Mouse (Mus musculus) layer of hippocampus, postnatal 36 days (tissue): ENCODE data around the gene Disc1. TPM values are rescaled to one million over a fixed set of nuclear protein-coding genes. Genes with fewer than 3 reads are reported as not detected.

Experiments used
- DNase-seq, 2 experiments: peaks; one replicate each; pipeline ENCODE4 v3.0.0; 2022
- total RNA-seq, 2 experiments: library from RNA; stranded (reverse); gene quantifications; 2 replicates each; pipeline ENCODE4 v1.2.3; 2021

Disc1 gene
- total RNA-seq, result 1 to 10 TPM; 4.4 to 6.4 TPM

- peak; percentile 46 to 58 for DNase-seq
Measured at GRCm38 (mm10) chr8:125053505-125054435, at the start of gene Disc1. TSS of gene Disc1 (plus strand) at chr8:125054195.

DNA sequence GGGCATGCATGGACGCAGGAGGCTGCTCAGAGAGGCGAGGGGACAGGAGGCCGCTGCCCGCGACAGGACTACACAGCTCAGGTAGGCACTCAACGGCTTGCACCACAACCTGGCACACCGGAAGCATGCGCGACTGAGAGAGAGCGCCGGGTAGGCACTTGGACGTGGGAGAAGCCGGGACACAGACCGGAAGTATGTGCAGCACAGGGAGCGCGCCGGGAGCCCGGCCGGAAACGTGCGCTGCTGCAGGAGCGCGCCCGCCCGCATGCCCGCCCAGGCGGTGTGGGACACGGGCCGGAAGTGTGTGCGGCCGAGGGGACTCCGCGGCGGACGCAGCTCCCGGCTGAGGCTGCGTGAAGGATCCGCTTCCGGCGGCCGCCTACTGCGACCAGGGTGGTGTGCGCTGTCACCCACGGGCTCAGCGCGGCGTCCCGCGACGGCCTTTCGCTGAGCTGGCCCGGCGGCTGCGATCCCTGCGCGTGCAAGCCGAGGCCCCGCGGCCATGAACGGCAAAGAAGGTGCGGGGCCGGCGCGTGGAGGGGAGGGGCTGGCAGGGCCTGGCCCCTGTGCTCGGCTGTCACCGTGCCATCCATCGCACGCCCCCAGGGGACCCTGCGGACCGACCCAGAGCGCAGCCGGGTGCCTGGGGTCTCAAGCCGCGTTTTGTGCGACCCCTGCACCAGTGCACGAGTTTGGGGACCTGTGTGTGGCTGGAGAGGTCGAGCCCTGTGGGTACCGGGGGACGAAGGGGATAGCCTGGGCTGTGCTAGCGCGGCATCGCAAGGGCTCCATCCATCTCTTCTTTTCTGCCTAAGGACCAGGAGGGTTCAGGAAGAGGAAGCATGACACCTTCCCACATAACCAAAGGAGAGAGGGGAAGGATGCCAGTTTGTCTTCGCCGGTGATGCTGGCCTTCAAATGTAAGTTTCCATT lies 41.0 kb upstream of the Disc1 start, which contains the start of gene Tsnax:
Gene Tsnax (plus strand): TSS at position 303 of the 933 bp plus-strand sequence.
- DNase-seq, result peak; percentile 92 to 93

- no peak for DNase-seq
Measured at GRCm38 (mm10) chr8:125024085-125024484, 29.9 kb upstream of the Disc1 start.

- DNase-seq, result no peak
Measured at GRCm38 (mm10) chr8:125027211-125027610, 26.8 kb upstream of the Disc1 start.

DNA sequence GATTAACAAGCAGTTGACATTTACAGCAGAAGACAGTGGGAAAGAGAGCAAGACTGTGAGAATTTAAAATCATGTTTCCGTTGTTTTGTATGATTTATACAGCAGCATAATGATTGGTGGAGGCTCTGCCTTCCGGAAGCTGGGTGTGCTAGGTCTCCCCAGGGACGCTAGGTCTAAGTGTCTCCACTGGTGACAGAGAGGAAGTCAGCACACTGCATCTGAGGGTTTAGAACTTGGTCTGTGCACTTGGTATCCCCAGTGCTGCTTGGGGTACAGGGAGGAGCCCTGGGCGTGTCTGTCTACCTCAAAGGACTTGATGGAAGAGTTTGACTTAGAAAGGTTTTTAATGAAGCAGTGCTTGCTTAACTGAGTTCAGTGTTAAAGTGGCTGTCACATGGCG lies 25.2 kb upstream of the Disc1 start:
- DNase-seq, result no peak

GRCm38 (mm10) chr8:125031276-125031675 lies 22.7 kb upstream of the Disc1 start:
- DNase-seq, result no peak

GRCm38 (mm10) chr8:125034669-125035068 lies 19.3 kb upstream of the Disc1 start:
- DNase-seq, result peak; percentile 60 to 63

- DNase-seq, result no peak
Measured at GRCm38 (mm10) chr8:125037081-125037480, 16.9 kb upstream of the Disc1 start.

GRCm38 (mm10) chr8:125038731-125039130 lies 15.3 kb upstream of the Disc1 start:
- DNase-seq, result no peak

- no peak for DNase-seq
Measured at GRCm38 (mm10) chr8:125040587-125041375, 13.2 kb upstream of the Disc1 start.

DNA sequence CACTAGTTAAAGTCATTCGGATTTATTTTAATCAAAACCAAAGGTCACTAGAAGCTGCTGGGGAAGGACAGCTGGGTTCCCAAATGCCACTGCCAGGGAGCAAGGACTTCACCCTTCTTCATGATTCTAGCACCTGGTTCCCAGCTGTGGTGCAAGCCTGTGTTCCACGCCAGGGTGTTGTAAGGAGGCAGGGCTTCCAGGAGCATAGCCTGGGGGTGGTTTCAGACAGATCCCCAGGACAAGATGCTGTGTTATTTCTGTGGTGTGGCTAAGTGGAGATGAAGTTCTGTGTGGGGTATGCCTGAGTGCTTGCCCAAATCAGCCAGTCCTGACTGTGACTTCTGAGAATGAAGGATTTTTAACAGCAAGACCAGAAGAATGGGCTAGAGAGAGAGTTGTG lies 12.5 kb upstream of the Disc1 start:
- DNase-seq, result no peak

- DNase-seq, result no peak
Measured at GRCm38 (mm10) chr8:125043394-125043793, 10.6 kb upstream of the Disc1 start.

- no peak for DNase-seq
Measured at GRCm38 (mm10) chr8:125043935-125044334, 10.1 kb upstream of the Disc1 start.

DNA sequence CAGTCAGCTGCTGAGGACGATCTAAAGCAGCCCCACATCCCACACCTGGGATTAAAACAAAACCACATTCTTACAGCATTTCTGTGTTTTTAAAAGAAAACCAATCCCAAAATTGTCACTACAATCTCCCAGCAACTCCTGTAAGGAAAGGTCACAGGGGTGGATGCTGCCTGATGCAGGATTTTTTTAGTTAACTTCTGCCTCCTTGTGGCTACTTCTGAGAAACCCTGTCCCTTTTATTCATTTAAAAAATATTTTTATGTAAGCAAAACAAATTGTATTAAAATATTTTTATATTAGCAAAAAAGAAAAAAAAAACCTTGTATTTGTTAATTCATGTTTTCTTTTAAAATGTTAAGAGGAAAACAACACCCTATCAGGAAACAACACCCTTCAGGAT lies 8.2 kb upstream of the Disc1 start:
- no peak for DNase-seq

DNA sequence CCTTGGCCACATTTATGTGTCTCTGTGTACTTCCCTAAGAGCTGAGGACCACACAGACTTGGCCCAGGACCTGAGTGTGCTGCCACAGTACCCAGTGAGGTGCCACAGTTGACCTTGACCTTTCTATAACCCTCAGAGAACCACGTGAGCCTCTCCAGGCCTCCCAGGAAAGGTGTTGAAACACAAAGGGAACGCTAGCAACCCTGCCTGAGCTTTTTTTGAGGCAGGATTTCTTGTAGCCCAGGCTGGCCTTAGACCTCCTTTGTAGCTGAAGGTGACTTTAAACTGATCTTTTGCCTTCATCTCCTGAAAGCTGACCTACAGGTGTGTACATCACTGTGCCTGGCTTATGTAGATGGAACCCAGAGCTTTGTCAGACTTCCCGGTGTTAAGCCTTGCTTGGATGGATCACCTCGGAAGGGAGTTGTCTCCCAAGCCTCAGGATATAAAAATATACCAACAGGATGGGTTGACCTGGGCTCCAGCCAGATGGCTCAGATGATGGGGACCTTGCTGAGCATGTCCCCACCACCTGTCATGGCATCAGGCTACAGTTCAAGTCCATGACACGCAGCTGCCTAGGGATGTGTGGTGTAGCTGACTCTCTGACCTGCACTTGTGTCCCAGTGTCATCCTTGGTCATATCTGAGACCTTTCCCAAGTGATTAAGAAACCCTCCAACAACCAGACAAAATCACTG lies 4.8 kb upstream of the Disc1 start:
- DNase-seq, result no peak

- DNase-seq, result no peak
Measured at GRCm38 (mm10) chr8:125049826-125050225, 4.2 kb upstream of the Disc1 start.

- peak; percentile 56 to 58 for DNase-seq
Measured at GRCm38 (mm10) chr8:125052026-125052425, 2.0 kb upstream of the Disc1 start.

GRCm38 (mm10) chr8:125054436-125054810 lies 428 bp downstream of the Disc1 start:
- peak; percentile 50 to 61 for DNase-seq

DNA sequence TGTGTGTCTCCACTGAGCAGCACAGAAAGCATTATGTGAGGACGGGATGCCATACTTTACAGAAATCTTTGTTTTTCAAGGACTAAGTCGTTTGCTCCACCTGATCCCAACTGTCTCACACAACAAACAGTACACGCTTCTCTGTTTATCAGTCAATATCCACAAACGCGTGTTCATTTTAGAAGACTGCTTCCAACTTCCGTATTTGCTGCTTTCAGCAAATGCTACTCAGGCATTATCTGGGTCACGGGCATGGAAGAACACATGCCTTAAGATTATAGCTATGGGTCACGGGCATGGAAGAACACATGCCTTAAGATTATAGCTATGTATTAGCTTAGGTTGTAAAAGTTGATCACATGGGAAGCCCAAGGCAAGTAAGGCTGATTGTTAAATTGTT lies 6.9 kb downstream of the Disc1 start:
- no peak for DNase-seq

GRCm38 (mm10) chr8:125065596-125065995 lies 11.6 kb downstream of the Disc1 start:
- DNase-seq, result no peak

- DNase-seq, result peak; percentile 72 to 75
Measured at GRCm38 (mm10) chr8:125066913-125067595, 13.1 kb downstream of the Disc1 start.
